Mouse (Mus musculus): ENCODE results near the gene Parp6. TPM values are rescaled to one million over a fixed set of nuclear protein-coding genes. Genes with fewer than 3 reads are reported as not detected.

Parp6 gene
- polyA plus RNA-seq, 1 experiment from 2014 or later: 214 TPM

DNA sequence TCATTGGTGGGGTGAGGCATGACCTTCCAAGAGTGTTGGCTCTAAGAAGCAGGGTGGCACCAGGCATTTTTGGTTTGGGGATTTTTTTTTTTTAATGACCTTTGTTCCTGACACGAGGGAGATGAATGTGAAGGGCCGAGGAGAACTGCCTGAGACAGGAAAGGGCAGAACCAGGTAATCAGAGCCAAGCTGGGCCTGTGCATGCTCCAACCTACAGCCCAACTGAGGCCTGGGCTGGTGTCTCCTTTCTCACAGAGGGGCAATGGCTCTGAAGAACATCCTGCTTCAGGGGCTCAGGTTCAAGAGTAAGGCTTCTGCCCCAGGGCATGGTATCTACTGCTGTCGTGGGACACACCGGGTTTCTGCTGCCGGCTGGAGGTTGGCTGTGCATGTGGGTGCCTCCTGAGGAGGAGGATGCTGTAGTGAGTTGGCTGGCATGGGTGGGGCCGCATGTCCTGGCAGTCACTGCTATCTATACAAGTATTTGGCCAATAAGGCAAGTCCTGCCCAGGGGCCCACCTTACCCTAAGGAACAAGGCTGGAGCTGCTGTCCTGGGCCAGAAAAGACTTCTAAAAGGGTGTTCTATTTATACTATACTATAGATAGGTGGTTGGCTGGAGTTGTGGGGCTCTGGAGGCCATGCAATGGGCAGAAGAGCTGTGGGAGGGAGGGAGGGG is 44.4 kb downstream of the Parp6 start:
- Histone ChIP-seq H3K4me1 (ENCODE audit: control insufficient read depth, insufficient read depth, low read length) (peaks cover 49% of the 10 kb centered on the region), H3K9me3 (replicated peaks; ENCODE audit: control insufficient read depth, low read length, poor library complexity, severe bottlenecking) (no peaks in the 10 kb centered on the region), H3K27ac (ENCODE audit: low read length) (0 out of 2 replicates have a peak overlapping the region, but pooled peaks have one; percentile 36), H3K36me3 (ENCODE audit: control insufficient read depth, insufficient read depth, low read length) (peaks cover 17% of the 10 kb centered on the region), H3K4me2 (ENCODE audit: low read length) (no peak overlapping the region), H3K27me3 (ENCODE audit: control insufficient read depth, insufficient read depth, low read depth, low read length) (no peaks in the 10 kb centered on the region), H3K4me3 (ENCODE audit: low read depth, low read length) (no peak overlapping the region), H3K9ac (ENCODE audit: low read depth, low read length) (0 out of 2 replicates have a peak overlapping the region, but pooled peaks have one; percentile 14)
- no peak for ATAC-seq
- WGBS: 59% methylated on average over 6 of the region's 6 CpGs

DNA sequence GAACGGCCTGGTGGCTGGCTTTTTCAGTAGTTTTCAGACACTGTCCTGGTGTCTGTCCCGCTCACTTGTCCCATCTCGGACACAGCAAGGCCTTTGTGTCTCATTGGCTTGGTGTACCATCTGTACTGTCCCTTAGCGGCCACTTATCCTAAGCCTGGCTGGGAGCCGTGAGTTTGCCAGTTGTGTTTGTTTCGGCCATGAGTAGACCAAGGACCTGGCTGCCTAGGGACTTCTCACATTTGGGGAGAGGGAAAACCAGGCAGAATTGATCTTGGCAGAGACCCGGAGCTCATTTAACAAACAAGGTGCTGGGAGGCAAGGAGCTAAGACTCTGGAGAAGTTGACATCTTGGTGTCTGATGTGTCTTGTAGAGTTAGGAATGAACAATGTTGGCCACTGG is 46.1 kb downstream of the Parp6 start:
- ATAC-seq: no peak

DNA sequence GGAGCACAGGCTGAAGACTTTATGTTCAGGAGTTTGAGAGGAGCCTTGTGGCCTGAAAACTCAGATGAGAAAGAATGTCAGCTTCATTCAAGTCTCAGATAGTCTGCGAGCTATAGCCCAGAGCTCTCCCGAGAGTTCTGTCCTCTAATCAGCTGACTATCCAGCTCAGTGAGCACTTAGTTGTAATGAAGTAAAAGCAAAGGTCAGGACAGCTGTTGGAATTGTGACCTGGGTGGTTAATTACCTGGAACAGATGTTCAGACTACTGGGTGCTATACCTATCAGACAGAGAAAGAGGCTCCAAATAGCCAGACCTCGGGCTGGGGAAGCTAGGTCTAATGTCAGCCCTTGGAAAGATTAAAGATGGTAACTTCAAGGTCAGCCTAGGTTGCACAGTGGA is 46.9 kb downstream of the Parp6 start:
- no peak overlapping the region for H3K4me3 ChIP-seq (ENCODE audit: low read depth, low read length)
- H3K9ac ChIP-seq (ENCODE audit: low read depth, low read length): no peak overlapping the region
- ATAC-seq: no peak
- WGBS: 61% methylated on average over 3 of the region's 3 CpGs
- no peaks in the 10 kb centered on the region for H3K9me3 ChIP-seq (replicated peaks; ENCODE audit: control insufficient read depth, low read length, poor library complexity, severe bottlenecking)
- peaks cover 28% of the 10 kb centered on the region for H3K36me3 ChIP-seq (ENCODE audit: control insufficient read depth, insufficient read depth, low read length)
- H3K27me3 ChIP-seq (ENCODE audit: control insufficient read depth, insufficient read depth, low read depth, low read length): no peaks in the 10 kb centered on the region
- H3K4me2 ChIP-seq (ENCODE audit: low read length): no peak overlapping the region
- no peak overlapping the region for H3K27ac ChIP-seq (ENCODE audit: low read length)
- peaks cover 40% of the 10 kb centered on the region for H3K4me1 ChIP-seq (ENCODE audit: control insufficient read depth, insufficient read depth, low read length)

More for the DNA sequence above, 46.1 kb downstream of the Parp6 start:
- Histone ChIP-seq H3K36me3 (ENCODE audit: control insufficient read depth, insufficient read depth, low read length) (peaks cover 25% of the 10 kb centered on the region), H3K27ac (ENCODE audit: low read length) (no peak overlapping the region), H3K9ac (ENCODE audit: low read depth, low read length) (no peak overlapping the region), H3K4me3 (ENCODE audit: low read depth, low read length) (no peak overlapping the region), H3K4me1 (ENCODE audit: control insufficient read depth, insufficient read depth, low read length) (peaks cover 47% of the 10 kb centered on the region), H3K4me2 (ENCODE audit: low read length) (no peak overlapping the region), H3K27me3 (ENCODE audit: control insufficient read depth, insufficient read depth, low read depth, low read length) (no peaks in the 10 kb centered on the region), H3K9me3 (replicated peaks; ENCODE audit: control insufficient read depth, low read length, poor library complexity, severe bottlenecking) (no peaks in the 10 kb centered on the region)
- WGBS: 82% methylated on average over 7 of the region's 7 CpGs

DNA sequence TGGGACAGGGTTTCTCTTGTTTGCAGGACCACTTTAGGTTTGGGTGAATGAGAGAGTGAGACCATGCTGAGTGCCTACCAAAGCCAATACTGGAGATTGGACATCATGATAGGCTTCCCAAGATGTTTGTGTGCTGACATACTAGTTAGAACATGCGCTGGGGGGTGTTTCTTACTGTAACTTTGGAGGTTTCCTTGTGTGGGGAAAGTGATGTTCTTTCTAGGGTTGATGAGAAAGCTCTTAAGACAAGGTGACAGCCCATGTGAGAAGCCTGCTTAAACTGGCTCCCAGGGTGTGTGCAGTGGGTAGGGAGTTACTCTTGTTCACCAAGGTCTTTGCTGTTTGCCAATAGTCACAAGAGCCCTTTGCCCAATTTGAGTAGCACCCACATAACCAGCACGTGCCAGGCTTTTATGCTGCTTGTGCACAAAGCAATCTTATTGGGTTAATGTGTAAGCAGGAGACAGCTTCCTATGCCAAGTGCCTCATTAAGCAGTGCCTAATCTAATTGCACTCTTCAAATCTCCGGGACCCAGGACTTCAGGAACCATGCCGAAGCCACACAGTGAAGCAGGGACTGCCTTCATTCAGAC is 47.7 kb downstream of the Parp6 start:
- no peak overlapping the region for H3K27ac ChIP-seq (ENCODE audit: low read length)
- no peak overlapping the region for H3K4me3 ChIP-seq (ENCODE audit: low read depth, low read length)
- H3K36me3 ChIP-seq (ENCODE audit: control insufficient read depth, insufficient read depth, low read length): peaks cover 30% of the 10 kb centered on the region
- H3K27me3 ChIP-seq (ENCODE audit: control insufficient read depth, insufficient read depth, low read depth, low read length): no peaks in the 10 kb centered on the region
- peaks cover 32% of the 10 kb centered on the region for H3K4me1 ChIP-seq (ENCODE audit: control insufficient read depth, insufficient read depth, low read length)
- no peak overlapping the region for H3K9ac ChIP-seq (ENCODE audit: low read depth, low read length)
- no peak for ATAC-seq
- no peaks in the 10 kb centered on the region for H3K9me3 ChIP-seq (replicated peaks; ENCODE audit: control insufficient read depth, low read length, poor library complexity, severe bottlenecking)
- no peak overlapping the region for H3K4me2 ChIP-seq (ENCODE audit: low read length)
- WGBS: 73% methylated on average over 4 of the region's 4 CpGs

DNA sequence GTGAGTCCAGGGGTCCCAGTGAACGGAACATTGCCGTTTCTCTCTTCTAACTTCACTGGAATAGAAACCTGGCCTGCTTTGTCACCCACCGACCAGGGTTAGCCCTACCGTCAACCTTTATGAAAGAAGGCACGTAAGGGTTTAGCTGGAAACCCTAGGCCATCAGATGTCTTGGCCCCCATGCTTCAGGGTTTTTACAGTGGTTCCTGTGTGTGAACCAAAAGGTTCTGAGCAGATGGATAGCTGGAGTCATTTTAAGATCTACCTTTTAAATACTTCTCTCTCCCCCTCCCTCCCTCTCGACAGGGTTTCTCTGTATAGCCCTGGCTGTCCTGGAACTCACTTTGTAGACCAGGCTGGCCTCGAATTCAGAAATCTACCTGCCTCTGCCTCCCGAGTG is 48.9 kb downstream of the Parp6 start:
- no peak overlapping the region for H3K4me2 ChIP-seq (ENCODE audit: low read length)
- no peak overlapping the region for H3K9ac ChIP-seq (ENCODE audit: low read depth, low read length)
- no peak for ATAC-seq
- no peaks in the 10 kb centered on the region for H3K27me3 ChIP-seq (ENCODE audit: control insufficient read depth, insufficient read depth, low read depth, low read length)
- no peak overlapping the region for H3K27ac ChIP-seq (ENCODE audit: low read length)
- H3K36me3 ChIP-seq (ENCODE audit: control insufficient read depth, insufficient read depth, low read length): peaks cover 38% of the 10 kb centered on the region
- no peak overlapping the region for H3K4me3 ChIP-seq (ENCODE audit: low read depth, low read length)
- 93% methylated on average over 8 of the region's 8 CpGs for WGBS
- H3K9me3 ChIP-seq (replicated peaks; ENCODE audit: control insufficient read depth, low read length, poor library complexity, severe bottlenecking): no peaks in the 10 kb centered on the region
- peaks cover 19% of the 10 kb centered on the region for H3K4me1 ChIP-seq (ENCODE audit: control insufficient read depth, insufficient read depth, low read length)

DNA sequence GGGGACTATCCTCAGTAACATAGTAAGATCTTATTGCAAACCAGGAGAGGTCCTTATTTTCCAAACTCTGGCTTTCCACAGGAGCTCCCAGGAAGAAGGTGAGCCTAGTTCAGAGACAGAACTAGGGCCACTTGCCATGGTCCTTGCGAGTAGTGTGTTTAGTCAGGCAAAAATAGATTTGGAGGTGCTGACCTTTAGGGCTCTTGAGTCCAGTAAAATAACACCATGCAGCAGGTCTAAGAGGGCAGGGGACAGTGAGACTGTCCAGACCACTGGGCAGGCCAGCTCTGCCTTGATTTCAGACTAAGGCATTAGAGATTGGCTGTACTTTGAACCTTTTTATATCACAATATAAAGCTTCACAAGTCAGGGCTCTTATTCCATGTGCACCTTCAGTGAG is 49.7 kb downstream of the Parp6 start:
- H3K27me3 ChIP-seq (ENCODE audit: control insufficient read depth, insufficient read depth, low read depth, low read length): no peaks in the 10 kb centered on the region
- H3K9me3 ChIP-seq (replicated peaks; ENCODE audit: control insufficient read depth, low read length, poor library complexity, severe bottlenecking): no peaks in the 10 kb centered on the region
- peaks cover 11% of the 10 kb centered on the region for H3K4me1 ChIP-seq (ENCODE audit: control insufficient read depth, insufficient read depth, low read length)
- no peak overlapping the region; the same call in 1 of the 2 replicates for H3K27ac ChIP-seq (ENCODE audit: low read length)
- H3K36me3 ChIP-seq (ENCODE audit: control insufficient read depth, insufficient read depth, low read length): peaks cover 39% of the 10 kb centered on the region
- 91% methylated on average over 1 of the region's 1 CpGs for WGBS
- no peak overlapping the region for H3K4me3 ChIP-seq (ENCODE audit: low read depth, low read length)
- H3K4me2 ChIP-seq (ENCODE audit: low read length): no peak overlapping the region
- no peak for ATAC-seq
- H3K9ac ChIP-seq (ENCODE audit: low read depth, low read length): no peak overlapping the region

DNA sequence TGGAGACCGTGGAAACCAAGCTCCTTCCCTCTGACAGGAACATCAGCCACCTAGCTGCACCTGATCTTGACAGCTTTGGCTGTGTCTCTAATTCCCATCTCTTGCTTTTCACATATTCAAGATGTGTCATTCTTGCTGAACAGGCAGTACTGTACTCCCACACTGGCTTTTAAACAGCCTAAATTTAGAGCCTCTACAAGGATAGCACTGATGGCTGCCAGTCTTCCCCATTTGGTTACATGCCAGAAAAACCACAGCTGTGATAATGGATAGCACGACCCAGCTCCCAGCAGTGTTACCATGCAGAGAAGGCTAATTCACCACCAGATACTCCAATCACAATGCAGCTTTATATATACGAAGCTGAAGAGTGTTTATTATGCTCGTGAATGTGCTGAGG is 50.2 kb downstream of the Parp6 start:
- H3K9me3 ChIP-seq (replicated peaks; ENCODE audit: control insufficient read depth, low read length, poor library complexity, severe bottlenecking): no peaks in the 10 kb centered on the region
- no peak overlapping the region for H3K9ac ChIP-seq (ENCODE audit: low read depth, low read length)
- H3K27ac ChIP-seq (ENCODE audit: low read length): no peak overlapping the region; the same call in 1 of the 2 replicates
- peaks cover 10% of the 10 kb centered on the region; the same call in 1 of the 2 replicates for H3K4me1 ChIP-seq (ENCODE audit: control insufficient read depth, insufficient read depth, low read length)
- no peak for ATAC-seq
- peaks cover 43% of the 10 kb centered on the region for H3K36me3 ChIP-seq (ENCODE audit: control insufficient read depth, insufficient read depth, low read length)
- no peak overlapping the region for H3K4me3 ChIP-seq (ENCODE audit: low read depth, low read length)
- 79% methylated on average over 4 of the region's 4 CpGs for WGBS
- H3K27me3 ChIP-seq (ENCODE audit: control insufficient read depth, insufficient read depth, low read depth, low read length): no peaks in the 10 kb centered on the region
- no peak overlapping the region for H3K4me2 ChIP-seq (ENCODE audit: low read length)

DNA sequence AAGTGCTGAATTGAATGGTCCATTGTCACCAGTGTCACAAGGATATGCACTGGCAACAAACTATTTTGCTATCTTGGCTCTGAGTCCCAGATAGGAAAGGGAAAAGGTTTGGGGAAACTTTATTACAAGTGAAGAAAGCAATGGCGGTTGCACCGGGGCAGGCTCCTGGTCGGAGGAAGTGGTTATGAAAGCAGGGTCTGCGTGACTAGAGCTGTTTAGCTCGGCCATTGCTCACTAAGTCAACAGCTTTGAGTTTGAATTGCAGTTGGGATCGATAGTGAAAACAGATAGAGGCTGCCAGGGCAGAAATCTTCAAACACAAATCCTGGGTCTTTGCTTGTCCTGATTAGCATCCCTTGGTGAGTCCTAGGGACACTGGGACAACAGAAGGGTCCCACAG is 50.8 kb downstream of the Parp6 start:
- ATAC-seq: no peak
- no peak overlapping the region for H3K27ac ChIP-seq (ENCODE audit: low read length)
- H3K9me3 ChIP-seq (replicated peaks; ENCODE audit: control insufficient read depth, low read length, poor library complexity, severe bottlenecking): no peaks in the 10 kb centered on the region
- no peak overlapping the region for H3K4me3 ChIP-seq (ENCODE audit: low read depth, low read length)
- H3K4me1 ChIP-seq (ENCODE audit: control insufficient read depth, insufficient read depth, low read length): peaks cover 6% of the 10 kb centered on the region; the same call in 1 of the 2 replicates
- H3K4me2 ChIP-seq (ENCODE audit: low read length): no peak overlapping the region
- H3K27me3 ChIP-seq (ENCODE audit: control insufficient read depth, insufficient read depth, low read depth, low read length): no peaks in the 10 kb centered on the region
- H3K36me3 ChIP-seq (ENCODE audit: control insufficient read depth, insufficient read depth, low read length): peaks cover 48% of the 10 kb centered on the region
- no peak overlapping the region for H3K9ac ChIP-seq (ENCODE audit: low read depth, low read length)
- WGBS: 92% methylated on average over 6 of the region's 6 CpGs

DNA sequence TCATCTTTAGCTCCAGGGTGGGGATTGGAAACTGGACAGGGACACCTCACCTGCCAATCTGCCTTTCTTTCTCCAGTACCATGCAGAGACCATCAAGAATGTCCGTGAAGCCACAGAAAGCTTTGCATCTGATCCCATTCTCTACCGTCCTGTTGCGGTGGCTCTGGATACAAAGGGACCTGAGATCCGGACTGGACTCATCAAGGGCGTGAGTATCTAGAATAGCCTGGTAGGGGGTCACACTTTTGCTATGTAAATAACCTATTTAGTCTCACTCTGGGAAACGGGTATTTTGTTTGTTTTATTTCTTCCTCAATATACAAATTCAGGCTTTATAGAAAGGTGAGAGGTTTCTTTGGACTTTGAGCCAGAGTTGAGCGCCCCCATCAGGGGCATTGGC is 51.4 kb downstream of the Parp6 start:
- no peak overlapping the region for H3K4me2 ChIP-seq (ENCODE audit: low read length)
- peaks cover 4% of the 10 kb centered on the region; the same call in 1 of the 2 replicates for H3K4me1 ChIP-seq (ENCODE audit: control insufficient read depth, insufficient read depth, low read length)
- H3K4me3 ChIP-seq (ENCODE audit: low read depth, low read length): no peak overlapping the region
- ATAC-seq: no peak
- no peak overlapping the region for H3K27ac ChIP-seq (ENCODE audit: low read length)
- H3K9me3 ChIP-seq (replicated peaks; ENCODE audit: control insufficient read depth, low read length, poor library complexity, severe bottlenecking): no peaks in the 10 kb centered on the region
- peaks cover 47% of the 10 kb centered on the region for H3K36me3 ChIP-seq (ENCODE audit: control insufficient read depth, insufficient read depth, low read length)
- no peaks in the 10 kb centered on the region for H3K27me3 ChIP-seq (ENCODE audit: control insufficient read depth, insufficient read depth, low read depth, low read length)
- WGBS: 74% methylated on average over 7 of the region's 7 CpGs
- no peak overlapping the region for H3K9ac ChIP-seq (ENCODE audit: low read depth, low read length)
